Mouse (Mus musculus): ENCODE measurements around the gene Srpk3. TPM values are rescaled to one million over a fixed set of nuclear protein-coding genes. Genes with fewer than 3 reads are reported as not detected.
"Not testable (repeated sequence)": the region's sequence is repeated elsewhere in the genome, so short reads cannot be mapped to it uniquely, and the experiment has no call there.

Srpk3 gene
- total RNA-seq (2015) (not detected in 2 replicates), total RNA-seq (2017) (0.45 TPM in 1 of 2 replicates, not detected in the other)

- ATAC-seq (ENCODE audit: poor library complexity, severe bottlenecking) = no peak
Observed at GRCm38 (mm10) chrX:73774168-73774760, at the start of gene Srpk3. Srpk3 (plus strand) TSS chrX:73774405.

- no peak for ATAC-seq (ENCODE audit: poor library complexity, severe bottlenecking)
Observed at GRCm38 (mm10) chrX:73730908-73731307, 43.3 kb upstream of the Srpk3 start.

GRCm38 (mm10) chrX:73738155-73738554 lies 36.0 kb upstream of the Srpk3 start:
- ATAC-seq (ENCODE audit: poor library complexity, severe bottlenecking) = no peak

- no peak for ATAC-seq (ENCODE audit: poor library complexity, severe bottlenecking)
Observed at GRCm38 (mm10) chrX:73739151-73739550, 35.1 kb upstream of the Srpk3 start.

GRCm38 (mm10) chrX:73739841-73740240 lies 34.4 kb upstream of the Srpk3 start:
- not testable (repeated sequence) for ATAC-seq (ENCODE audit: poor library complexity, severe bottlenecking)

- ATAC-seq (ENCODE audit: poor library complexity, severe bottlenecking) = no peak
Observed at GRCm38 (mm10) chrX:73744774-73745481, 29.3 kb upstream of the Srpk3 start.

- ATAC-seq (ENCODE audit: poor library complexity, severe bottlenecking) = no peak
Observed at GRCm38 (mm10) chrX:73748977-73749376, 25.2 kb upstream of the Srpk3 start.

GRCm38 (mm10) chrX:73756334-73757140 lies 17.7 kb upstream of the Srpk3 start, which contains the start of gene Plxnb3:
Plxnb3 (plus strand) TSS chrX:73757090.
- ATAC-seq (ENCODE audit: poor library complexity, severe bottlenecking) = no peak

GRCm38 (mm10) chrX:73758611-73759290 lies 15.5 kb upstream of the Srpk3 start:
- ATAC-seq (ENCODE audit: poor library complexity, severe bottlenecking) = no peak

GRCm38 (mm10) chrX:73765311-73765710 lies 8.9 kb upstream of the Srpk3 start:
- ATAC-seq (ENCODE audit: poor library complexity, severe bottlenecking) = peak; percentile 87

GRCm38 (mm10) chrX:73767267-73767666 lies 6.9 kb upstream of the Srpk3 start:
- ATAC-seq (ENCODE audit: poor library complexity, severe bottlenecking) = no peak

- ATAC-seq (ENCODE audit: poor library complexity, severe bottlenecking) = no peak
Observed at GRCm38 (mm10) chrX:73774802-73775483, 738 bp downstream of the Srpk3 start.

GRCm38 (mm10) chrX:73782227-73782626 lies 8.0 kb downstream of the Srpk3 start:
- ATAC-seq (ENCODE audit: poor library complexity, severe bottlenecking) = no peak

- ATAC-seq (ENCODE audit: poor library complexity, severe bottlenecking) = no peak
Observed at GRCm38 (mm10) chrX:73785666-73786065, 11.5 kb downstream of the Srpk3 start.

GRCm38 (mm10) chrX:73786364-73787224 lies 12.4 kb downstream of the Srpk3 start, which contains the start of the genes Idh3g and Ssr4:
Idh3g (minus strand) TSS chrX:73786897.
Ssr4 (plus strand) TSS chrX:73787028.
- peak; percentile 91 for ATAC-seq (ENCODE audit: poor library complexity, severe bottlenecking)

GRCm38 (mm10) chrX:73787225-73787558 lies 13.0 kb downstream of the Srpk3 start:
- ATAC-seq (ENCODE audit: poor library complexity, severe bottlenecking) = no peak; the same call in 1 of the 2 replicates

- ATAC-seq (ENCODE audit: poor library complexity, severe bottlenecking) = no peak
Observed at GRCm38 (mm10) chrX:73788501-73788900, 14.3 kb downstream of the Srpk3 start.

GRCm38 (mm10) chrX:73793039-73793438 lies 18.8 kb downstream of the Srpk3 start:
- no peak for ATAC-seq (ENCODE audit: poor library complexity, severe bottlenecking)

GRCm38 (mm10) chrX:73793505-73793904 lies 19.3 kb downstream of the Srpk3 start:
- no peak for ATAC-seq (ENCODE audit: poor library complexity, severe bottlenecking)

Data from megakaryocyte, adult 5-6 weeks (primary cell).